Mouse (Mus musculus) retina, postnatal 1 day (tissue): ENCODE measurements around the gene 4931414P19Rik.

Experiments
- DNase-seq: peaks from one replicate; pipeline ENCODE4 v3.0.0-alpha.2; 2012

The 4931414P19Rik gene

GRCm38 (mm10) chr14:54605752-54606321 lies at the start of gene 4931414P19Rik:
TSS of gene 4931414P19Rik (minus strand) at chr14:54605993.
- peak; percentile 87 for DNase-seq

- DNase-seq, result peak; percentile 92
These were observed 47.7 kb upstream of the 4931414P19Rik start for GRCm38 (mm10) chr14:54653496-54653895.

GRCm38 (mm10) chr14:54652787-54653186 lies 47.0 kb upstream of the 4931414P19Rik start:
- DNase-seq, result no peak

GRCm38 (mm10) chr14:54651556-54651955 lies 45.8 kb upstream of the 4931414P19Rik start:
- no peak for DNase-seq

- DNase-seq, result peak; percentile 94
These were observed 45.0 kb upstream of the 4931414P19Rik start for GRCm38 (mm10) chr14:54650621-54651454.

- no peak for DNase-seq
These were observed 42.1 kb upstream of the 4931414P19Rik start for GRCm38 (mm10) chr14:54647900-54648299.

- no peak for DNase-seq
These were observed 41.3 kb upstream of the 4931414P19Rik start for GRCm38 (mm10) chr14:54646898-54647636.

GRCm38 (mm10) chr14:54646455-54646854 lies 40.7 kb upstream of the 4931414P19Rik start:
- DNase-seq, result no peak

GRCm38 (mm10) chr14:54644294-54644693 lies 38.5 kb upstream of the 4931414P19Rik start:
- no peak for DNase-seq

- no peak for DNase-seq
These were observed 37.2 kb upstream of the 4931414P19Rik start for GRCm38 (mm10) chr14:54643011-54643410.

- DNase-seq, result no peak
These were observed 36.6 kb upstream of the 4931414P19Rik start for GRCm38 (mm10) chr14:54642224-54642944.

GRCm38 (mm10) chr14:54641305-54641969 lies 35.6 kb upstream of the 4931414P19Rik start, which contains the start of gene Cdh24:
TSS of gene Cdh24 (minus strand) at chr14:54641364.
- peak; percentile 92 for DNase-seq

GRCm38 (mm10) chr14:54640946-54641304 lies 35.1 kb upstream of the 4931414P19Rik start, which contains the start of gene Gm17606:
TSS of gene Gm17606 (plus strand) at chr14:54640952.
- DNase-seq, result no peak

- DNase-seq, result no peak
These were observed 34.3 kb upstream of the 4931414P19Rik start for GRCm38 (mm10) chr14:54640121-54640520.

- no peak for DNase-seq
These were observed 32.4 kb upstream of the 4931414P19Rik start for GRCm38 (mm10) chr14:54638210-54638609.

- peak; percentile 69 for DNase-seq
These were observed 31.2 kb upstream of the 4931414P19Rik start for GRCm38 (mm10) chr14:54636954-54637353.

- peak; percentile 46 for DNase-seq
These were observed 28.4 kb upstream of the 4931414P19Rik start for GRCm38 (mm10) chr14:54634182-54634581.

- DNase-seq, result no peak
These were observed 26.5 kb upstream of the 4931414P19Rik start for GRCm38 (mm10) chr14:54632252-54632651.

GRCm38 (mm10) chr14:54631240-54631599 lies 25.4 kb upstream of the 4931414P19Rik start:
- peak; percentile 47 for DNase-seq

- peak; percentile 67 for DNase-seq
These were observed 24.9 kb upstream of the 4931414P19Rik start for GRCm38 (mm10) chr14:54630583-54631239.

- DNase-seq, result no peak
These were observed 24.0 kb upstream of the 4931414P19Rik start for GRCm38 (mm10) chr14:54629797-54630196.

- no peak for DNase-seq
These were observed 22.3 kb upstream of the 4931414P19Rik start for GRCm38 (mm10) chr14:54628103-54628502.
